Mouse (Mus musculus) embryonic fibroblast, embryonic 13.5 days (primary cell): Measurements from ENCODE around the gene Spock3.

Experiments used
- CTCF ChIP-seq: IDR thresholded peaks from 2 replicates; pipeline ENCODE4 v1.5.1; 2011; ENCODE audit warnings: mild to moderate bottlenecking, control low read depth, low read length, moderate library complexity, borderline replicate concordance; ENCODE audit not compliant: insufficient read depth
- POLR2A ChIP-seq: IDR thresholded peaks from 2 replicates; pipeline ENCODE4 v1.6.1; 2011; ENCODE audit warnings: low read depth, mild to moderate bottlenecking, control low read depth, low read length, moderate library complexity

GRCm38 (mm10) chr8:63098200-63098599, 147.4 kb downstream of the Spock3 start:
- TF ChIP-seq CTCF: no peak
- no peak for TF ChIP-seq POLR2A
